Mouse (Mus musculus): Measurements from ENCODE around the gene Lrrc75b.
"Not testable (repeated sequence)": the region's sequence is repeated elsewhere in the genome, so short reads cannot be mapped to it uniquely, and the experiment has no call there.

The Lrrc75b gene

GRCm38 (mm10) chr10:75530322-75530721, 29.8 kb downstream of the Lrrc75b start:
- DNase-seq = no peak

GRCm38 (mm10) chr10:75525450-75525849, 34.7 kb downstream of the Lrrc75b start:
- not testable (repeated sequence) for DNase-seq

GRCm38 (mm10) chr10:75521643-75522042, 38.5 kb downstream of the Lrrc75b start:
- DNase-seq = no peak

GRCm38 (mm10) chr10:75520581-75520980, 39.5 kb downstream of the Lrrc75b start:
- DNase-seq = no peak

GRCm38 (mm10) chr10:75517758-75518143, 42.4 kb downstream of the Lrrc75b start, which contains the start of gene Gucd1:
Gucd1 (minus strand) TSS chr10:75517972.
- peak; percentile 99 for DNase-seq

GRCm38 (mm10) chr10:75517073-75517757, 42.9 kb downstream of the Lrrc75b start, which contains the start of gene Snrpd3:
Snrpd3 (plus strand) TSS chr10:75517551.
- DNase-seq = peak; percentile 93

- no peak for DNase-seq
These were observed 43.4 kb downstream of the Lrrc75b start for GRCm38 (mm10) chr10:75516724-75517072.

GRCm38 (mm10) chr10:75516038-75516723, 43.9 kb downstream of the Lrrc75b start:
- DNase-seq = peak; percentile 69

GRCm38 (mm10) chr10:75515216-75516037, 44.7 kb downstream of the Lrrc75b start:
- no peak for DNase-seq

- DNase-seq = no peak
These were observed 45.8 kb downstream of the Lrrc75b start for GRCm38 (mm10) chr10:75514361-75514760.

- DNase-seq = no peak
These were observed 46.6 kb downstream of the Lrrc75b start for GRCm38 (mm10) chr10:75513306-75514067.

GRCm38 (mm10) chr10:75512796-75513195, 47.3 kb downstream of the Lrrc75b start:
- no peak for DNase-seq

- DNase-seq = no peak
These were observed 48.2 kb downstream of the Lrrc75b start for GRCm38 (mm10) chr10:75511897-75512296.

- DNase-seq = no peak
These were observed 49.1 kb downstream of the Lrrc75b start for GRCm38 (mm10) chr10:75511060-75511459.

GRCm38 (mm10) chr10:75510446-75510845, 49.7 kb downstream of the Lrrc75b start:
- DNase-seq = peak; percentile 77

GRCm38 (mm10) chr10:75505928-75506327, 54.2 kb downstream of the Lrrc75b start:
- DNase-seq = not testable (repeated sequence)

- DNase-seq = no peak
These were observed 55.0 kb downstream of the Lrrc75b start for GRCm38 (mm10) chr10:75505130-75505495.

GRCm38 (mm10) chr10:75504234-75505129, 55.6 kb downstream of the Lrrc75b start:
- DNase-seq = no peak

- DNase-seq = no peak
These were observed 56.4 kb downstream of the Lrrc75b start for GRCm38 (mm10) chr10:75503692-75504091.

GRCm38 (mm10) chr10:75501641-75502040, 58.5 kb downstream of the Lrrc75b start:
- no peak for DNase-seq

GRCm38 (mm10) chr10:75500345-75500744, 59.8 kb downstream of the Lrrc75b start:
- no peak for DNase-seq
